Mouse (Mus musculus) MEL (cell line): ENCODE measurements around the gene Aktip. TPM values are rescaled to one million over a fixed set of nuclear protein-coding genes. Genes with fewer than 3 reads are reported as not detected.

Experiments used
- DNase-seq: peaks from one replicate; pipeline ENCODE4 v3.0.0; 2011; ENCODE audit warnings: low read depth, low spot score
- H3K27ac ChIP-seq: 2 replicates; pipeline ENCODE4 v1.5.1; 2012; ENCODE audit warnings: low read depth, mild to moderate bottlenecking, control low read depth, low read length, moderate library complexity; ENCODE audit not compliant: control insufficient read depth
- H3K27me3 ChIP-seq, 2 experiments: fragments of 150-350 bp in 1 of 2; sonication (generic) in 1 of 2; 2 replicates each; pipeline ENCODE4 v1.6.1; 2012; ENCODE audit warnings: low read length in 2 of 2, mild to moderate bottlenecking in 2 of 2, improper control_type of control experiment in 1 of 2, moderate library complexity in 1 of 2; ENCODE audit not compliant: insufficient read depth in 2 of 2, control insufficient read depth in 1 of 2
- H3K36me3 ChIP-seq, 2 experiments: 2 replicates each; pipeline ENCODE4 v1.6.1; 2012 to 2014; ENCODE audit warnings: low read length in 2 of 2, improper control_type of control experiment in 1 of 2, inconsistent platforms in 1 of 2, mild to moderate bottlenecking in 1 of 2; ENCODE audit not compliant: insufficient read depth in 2 of 2, control insufficient read depth in 1 of 2
- H3K4me1 ChIP-seq, 2 experiments: fragments of 150-350 bp in 1 of 2; sonication (generic) in 1 of 2; 2 replicates each; pipeline ENCODE4 v1.6.1; 2012; ENCODE audit warnings: low read length in 2 of 2, improper control_type of control experiment in 1 of 2, mild to moderate bottlenecking in 1 of 2; ENCODE audit not compliant: insufficient read depth in 2 of 2, control insufficient read depth in 1 of 2
- H3K4me3 ChIP-seq, 2 experiments: fragments of 150-350 bp in 1 of 2; sonication (generic) in 1 of 2; 2 replicates each; pipeline ENCODE4 v1.5.1; 2012; ENCODE audit warnings: low read depth in 2 of 2, low read length in 2 of 2, mild to moderate bottlenecking in 2 of 2, moderate library complexity in 2 of 2, control low read depth in 1 of 2, improper control_type of control experiment in 1 of 2; ENCODE audit not compliant: control insufficient read depth in 1 of 2, insufficient read depth in 1 of 2
- H3K79me2 ChIP-seq: 2 replicates; pipeline ENCODE4 v1.6.1; 2012; ENCODE audit warnings: mild to moderate bottlenecking, low read length, moderate library complexity; ENCODE audit not compliant: control insufficient read depth, poor library complexity, insufficient read depth
- H3K9ac ChIP-seq: 2 replicates; pipeline ENCODE4 v1.6.1; 2012; ENCODE audit warnings: low read depth, mild to moderate bottlenecking, control low read depth, low read length, moderate library complexity; ENCODE audit not compliant: control insufficient read depth, poor library complexity, severe bottlenecking
- H3K9me3 ChIP-seq: fragments of 150-350 bp; sonication (generic); replicated peaks from 2 replicates; pipeline ENCODE4 v1.6.1; 2012; ENCODE audit warnings: mild to moderate bottlenecking, low read length, improper control_type of control experiment, moderate library complexity; ENCODE audit not compliant: insufficient read depth
- BHLHE40 ChIP-seq: IDR thresholded peaks from 2 replicates; pipeline ENCODE4 v1.6.1; 2012; ENCODE audit warnings: low read depth, mild to moderate bottlenecking, inconsistent platforms, low read length, improper control_type of control experiment, borderline replicate concordance
- CHD2 ChIP-seq: IDR thresholded peaks from 2 replicates; pipeline ENCODE4 v1.6.1; 2011; ENCODE audit warnings: low read length, improper control_type of control experiment
- CTCF ChIP-seq, 3 experiments: IDR thresholded peaks in 2 of 3; conservative IDR thresholded peaks in 1 of 3; 2 replicates each; pipeline ENCODE4 v1.5.1; 2011 to 2012; ENCODE audit warnings: low read length in 3 of 3, low read depth in 2 of 3, mild to moderate bottlenecking in 2 of 3, improper control_type of control experiment in 1 of 3, inconsistent platforms in 1 of 3, mixed read lengths in 1 of 3, moderate library complexity in 1 of 3; ENCODE audit not compliant: control insufficient read depth in 1 of 3, insufficient read depth in 1 of 3, poor library complexity in 1 of 3, severe bottlenecking in 1 of 3
- ETS1 ChIP-seq: IDR thresholded peaks from 2 replicates; pipeline ENCODE4 v1.6.1; 2012; ENCODE audit warnings: low read depth, mild to moderate bottlenecking, inconsistent platforms, low read length, improper control_type of control experiment, moderate library complexity
- HCFC1 ChIP-seq: IDR thresholded peaks from 2 replicates; pipeline ENCODE4 v1.6.1; 2012; ENCODE audit warnings: low read depth, mild to moderate bottlenecking, inconsistent platforms, low read length, improper control_type of control experiment, moderate library complexity
- KAT2A ChIP-seq: conservative IDR thresholded peaks from 2 replicates; pipeline ENCODE4 v1.6.1; 2012; ENCODE audit warnings: low read depth, low read length, improper control_type of control experiment, inconsistent platforms
- MAFK ChIP-seq: IDR thresholded peaks from 2 replicates; pipeline ENCODE4 v1.6.1; 2011; ENCODE audit warnings: low read depth, mild to moderate bottlenecking, low read length, improper control_type of control experiment, borderline replicate concordance
- MAX ChIP-seq: IDR thresholded peaks from 2 replicates; pipeline ENCODE4 v1.6.1; 2011; ENCODE audit warnings: low read length, improper control_type of control experiment
- MXI1 ChIP-seq: IDR thresholded peaks from 2 replicates; pipeline ENCODE4 v1.6.1; 2011; ENCODE audit warnings: mild to moderate bottlenecking, low read depth, low read length, improper control_type of control experiment
- MYB ChIP-seq: IDR thresholded peaks from 2 replicates; pipeline ENCODE4 v1.6.1; 2011; ENCODE audit warnings: mild to moderate bottlenecking, low read depth, low read length, improper control_type of control experiment
- MYC ChIP-seq: IDR thresholded peaks from 2 replicates; pipeline ENCODE4 v1.6.1; 2011; ENCODE audit warnings: low read depth, mild to moderate bottlenecking, low read length, improper control_type of control experiment, moderate library complexity
- NELFE ChIP-seq: IDR thresholded peaks from 2 replicates; pipeline ENCODE4 v1.6.1; 2011; ENCODE audit warnings: low read depth, low read length, improper control_type of control experiment
- POLR2A ChIP-seq, 2 experiments: IDR thresholded peaks; 2 replicates each; pipeline ENCODE4 v1.6.1; 2011 to 2012; ENCODE audit warnings: low read length in 2 of 2, mild to moderate bottlenecking in 2 of 2, control low read depth in 1 of 2, improper control_type of control experiment in 1 of 2, low read depth in 1 of 2, moderate library complexity in 1 of 2; ENCODE audit not compliant: control insufficient read depth in 1 of 2, insufficient read depth in 1 of 2, poor library complexity in 1 of 2
- POLR2AphosphoS5 ChIP-seq: IDR thresholded peaks from 2 replicates; pipeline ENCODE4 v1.6.1; 2012; ENCODE audit warnings: low read depth, borderline replicate concordance, mild to moderate bottlenecking, inconsistent platforms, low read length, moderate library complexity, mixed read lengths
- RAD21 ChIP-seq: IDR thresholded peaks from 2 replicates; pipeline ENCODE4 v1.6.1; 2011; ENCODE audit warnings: mild to moderate bottlenecking, low read depth, low read length, improper control_type of control experiment
- RCOR1 ChIP-seq: IDR thresholded peaks from 2 replicates; pipeline ENCODE4 v1.6.1; 2012; ENCODE audit warnings: low read depth, mild to moderate bottlenecking, inconsistent platforms, low read length, improper control_type of control experiment
- SIN3A ChIP-seq: IDR thresholded peaks from 2 replicates; pipeline ENCODE4 v1.6.1; 2012; ENCODE audit warnings: low read length, improper control_type of control experiment, inconsistent platforms
- SMC3 ChIP-seq: IDR thresholded peaks from 2 replicates; pipeline ENCODE4 v1.6.1; 2011; ENCODE audit warnings: low read depth, low read length, improper control_type of control experiment
- TAL1 ChIP-seq: IDR thresholded peaks from 2 replicates; pipeline ENCODE4 v1.6.1; 2012; ENCODE audit warnings: mild to moderate bottlenecking, inconsistent platforms, low read length, moderate library complexity, mixed read lengths
- TBP ChIP-seq: IDR thresholded peaks from 2 replicates; pipeline ENCODE4 v1.8.0; 2011; ENCODE audit warnings: low read depth, low read length, improper control_type of control experiment
- ZC3H11A ChIP-seq: IDR thresholded peaks from 2 replicates; pipeline ENCODE4 v1.6.1; 2012; ENCODE audit warnings: low read depth, mild to moderate bottlenecking, inconsistent platforms, low read length, improper control_type of control experiment
- ZKSCAN1 ChIP-seq: IDR thresholded peaks from 2 replicates; pipeline ENCODE4 v1.6.1; 2012; ENCODE audit warnings: low read depth, mild to moderate bottlenecking, inconsistent platforms, low read length, improper control_type of control experiment, moderate library complexity
- ZMIZ1 ChIP-seq: IDR thresholded peaks from 2 replicates; pipeline ENCODE4 v1.6.1; 2012; ENCODE audit warnings: low read depth, mild to moderate bottlenecking, inconsistent platforms, low read length, improper control_type of control experiment, moderate library complexity
- ZNF384 ChIP-seq: IDR thresholded peaks from 2 replicates; pipeline ENCODE4 v1.6.1; 2012; ENCODE audit warnings: low read depth, mild to moderate bottlenecking, inconsistent platforms, low read length, improper control_type of control experiment
- polyA plus RNA-seq, 2 experiments: library from polyadenylated mRNA; stranded (reverse) in 1 of 2; unstranded in 1 of 2; fragments of >175 nt in 1 of 2; fragments of >200 nt in 1 of 2; gene quantifications; 2 replicates each; pipeline versions ENCODE4 v1.2.1 to v1.2.4; 2012; ENCODE audit warnings: low replicate concordance in 2 of 2, low read depth in 1 of 2; ENCODE audit not compliant: insufficient read length in 2 of 2, insufficient read depth in 1 of 2, missing spikeins in 1 of 2
- total RNA-seq: library from RNA; depleted of rRNA; stranded (reverse); fragments of 300-350 nt; gene quantifications from 2 replicates; pipeline ENCODE4 v1.2.3, GENCODE M21; 2012

Gene Aktip
- total and polyA plus RNA-seq, 3 experiments, result 4.6 to 8.5 TPM; not detected in 1

DNA sequence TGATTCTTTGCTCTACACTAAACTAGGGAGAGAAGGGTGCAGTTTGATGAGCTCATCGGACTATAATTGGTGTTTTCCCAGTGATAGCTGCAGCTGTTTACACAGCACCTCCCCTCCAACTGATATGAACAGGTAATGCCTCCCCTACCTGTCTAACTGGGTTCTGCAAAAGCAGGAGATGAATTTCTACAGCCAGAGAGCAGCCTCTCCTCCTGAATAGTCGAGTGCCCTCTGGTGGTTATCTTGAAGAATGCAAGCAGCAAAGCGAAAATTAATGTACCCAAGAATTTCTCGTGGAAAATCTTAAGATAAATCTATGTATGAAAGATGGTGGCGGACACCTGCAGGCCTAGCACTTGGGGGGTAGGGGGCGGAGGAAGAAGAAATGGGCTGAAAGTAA is 52.1 kb downstream of the Aktip start:
- H3K27ac ChIP-seq, result no peak overlapping the region

GRCm38 (mm10) chr8:91140828-91141227 is 58.9 kb downstream of the Aktip start:
- Histone ChIP-seq H3K4me3 (no peak overlapping the region), H3K36me3 (no peaks in the 10 kb centered on the region), H3K79me2 (no peaks in the 10 kb centered on the region), H3K27me3 (no peaks in the 10 kb centered on the region; a peak in 1 of 4 replicates), H3K27ac (no peak overlapping the region), H3K9ac (no peak overlapping the region), H3K4me1 (no peaks in the 10 kb centered on the region), H3K9me3 (no peaks in the 10 kb centered on the region)
- DNase-seq, result no peak
- TF ChIP-seq RCOR1, result no peak
- no peak for TF ChIP-seq ZKSCAN1
- TF ChIP-seq POLR2A (IDR thresholded peaks at IDR 0.05; ENCODE audit: control insufficient read depth in 1 of 2, insufficient read depth in 1 of 2, low read depth in 1 of 2, low read length in 2 of 2, poor library complexity in 1 of 2), result no peak
- no peak for TF ChIP-seq ETS1
- no peak for TF ChIP-seq CHD2
- TF ChIP-seq TAL1, result no peak
- TF ChIP-seq MYB, result no peak
- no peak for TF ChIP-seq NELFE
- TF ChIP-seq BHLHE40, result no peak
- no peak for TF ChIP-seq MAX
- no peak for TF ChIP-seq POLR2AphosphoS5
- TF ChIP-seq ZC3H11A, result no peak
- TF ChIP-seq MXI1, result no peak
- no peak for TF ChIP-seq ZNF384

More for the DNA sequence above, 52.1 kb downstream of the Aktip start:
- peak; percentile 69 for DNase-seq
- H3K36me3 ChIP-seq, result no peaks in the 10 kb centered on the region
- TF ChIP-seq CTCF (IDR thresholded peaks at IDR 0.05 in 2 of 3, conservative IDR thresholded peaks at IDR 0.05 in 1 of 3; ENCODE audit: control insufficient read depth in 1 of 3, insufficient read depth in 1 of 3, low read depth in 2 of 3, low read length in 3 of 3, poor library complexity in 1 of 3, severe bottlenecking in 1 of 3) (peak; percentile 73 to 92 (median 89)), MAX (no peak), ZMIZ1 (no peak), HCFC1 (no peak), TBP (no peak), CHD2 (no peak), SMC3 (peak; percentile 86), MYC (no peak), ZC3H11A (peak; percentile 72), RAD21 (peak; percentile 76), KAT2A (no peak), MAFK (no peak), POLR2AphosphoS5 (no peak), MXI1 (no peak), BHLHE40 (peak; percentile 56; the same call in 1 of the 2 replicates), SIN3A (no peak)
- TF ChIP-seq, all 39 proteins: peak for 5
- no peaks in the 10 kb centered on the region for H3K79me2 ChIP-seq
- H3K4me3 ChIP-seq, result peak overlapping the region in 1 of 2 experiments; percentile 11; a peak in 2 of 4 replicates
- peaks cover 0 to 3% of the 10 kb centered on the region in 2 experiments; a peak in 1 of 4 replicates for H3K4me1 ChIP-seq
- no peaks in the 10 kb centered on the region for H3K27me3 ChIP-seq
- H3K9ac ChIP-seq, result no peak overlapping the region
- H3K9me3 ChIP-seq, result no peaks in the 10 kb centered on the region
